Mouse (Mus musculus): ENCODE data around the gene Ccdc136. TPM values are rescaled to one million over a fixed set of nuclear protein-coding genes. Genes with fewer than 3 reads are reported as not detected.
A peak's percentile ranks its signal among the peaks of the same experiment; 100 is the strongest.
"Not testable (repeated sequence)": the region's sequence is repeated elsewhere in the genome, so short reads cannot be mapped to it uniquely, and the experiment has no call there.

Gene Ccdc136
- polyA plus RNA-seq, 1 experiment from 2014 or later = 31.8 TPM

DNA sequence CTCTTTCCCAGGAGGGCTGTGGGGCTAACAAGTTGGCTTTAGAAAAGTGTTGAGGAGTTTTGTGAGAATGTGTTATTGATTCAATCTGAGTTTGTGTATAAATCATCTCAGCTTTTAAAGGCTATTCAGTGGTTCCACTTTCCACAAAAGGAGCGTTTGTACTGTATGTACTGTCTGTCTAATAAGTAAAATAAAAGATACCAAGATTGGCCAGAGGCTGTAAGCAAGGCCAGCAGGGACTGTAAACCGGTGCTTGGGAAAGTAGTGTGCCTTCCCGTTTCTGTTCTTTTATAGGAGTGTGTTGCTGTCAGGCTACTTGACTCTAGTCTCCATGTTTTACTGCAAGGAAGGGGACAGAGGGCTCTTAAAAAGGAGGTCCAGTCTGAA lies 33.0 kb upstream of the Ccdc136 start:
- H3K9ac ChIP-seq (replicated peaks) = no peak overlapping the region
- no peak overlapping the region for H3K4me2 ChIP-seq
- H3K4me1 ChIP-seq (replicated peaks) = peaks cover 8% of the 10 kb centered on the region
- H3K36me3 ChIP-seq = peaks cover 67% of the 10 kb centered on the region
- 77% methylated on average over 3 of the region's 3 CpGs for WGBS
- H3K27ac ChIP-seq = no peak overlapping the region
- ATAC-seq (ENCODE audit: insufficient number of reproducible peaks, insufficient read depth, low FRiP score, low TSS enrichment, low read depth) = no peak
- H3K4me3 ChIP-seq (replicated peaks) = no peak overlapping the region
- no peaks in the 10 kb centered on the region for H3K9me3 ChIP-seq
- no peaks in the 10 kb centered on the region for H3K27me3 ChIP-seq

- 94% methylated on average over 1 of the region's 1 CpGs for WGBS
- Histone ChIP-seq H3K9me3 (no peaks in the 10 kb centered on the region), H3K4me3 (replicated peaks) (no peak overlapping the region), H3K36me3 (peaks cover 70% of the 10 kb centered on the region), H3K4me2 (no peak overlapping the region), H3K27me3 (no peaks in the 10 kb centered on the region), H3K9ac (replicated peaks) (no peak overlapping the region), H3K4me1 (replicated peaks) (peaks cover 8% of the 10 kb centered on the region), H3K27ac (no peak overlapping the region)
- ATAC-seq (ENCODE audit: insufficient number of reproducible peaks, insufficient read depth, low FRiP score, low TSS enrichment, low read depth) = no peak
Observed at GRCm38 (mm10) chr6:29365277-29365676, 30.8 kb upstream of the Ccdc136 start.

DNA sequence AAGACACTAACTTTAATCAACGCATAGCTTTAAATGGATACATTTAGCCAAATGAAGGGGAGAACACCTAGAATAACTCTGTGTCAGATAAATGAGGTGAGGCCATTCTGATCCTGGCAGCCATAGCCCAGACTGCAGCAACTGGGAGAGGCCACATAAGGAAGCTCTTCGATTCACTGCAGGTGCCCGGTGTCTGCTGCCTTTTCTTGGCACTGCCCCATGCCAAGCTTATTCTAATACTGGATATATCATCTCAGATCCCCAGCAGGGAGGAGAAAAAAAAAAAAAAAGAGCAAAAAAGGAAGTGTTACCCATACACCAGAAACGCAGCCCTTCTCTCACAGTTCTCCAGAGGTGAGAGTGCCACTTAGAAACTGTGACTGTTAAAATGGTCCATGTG lies 18.7 kb upstream of the Ccdc136 start:
- 94% methylated on average over 4 of the region's 4 CpGs for WGBS
- Histone ChIP-seq H3K36me3 (peaks cover 75% of the 10 kb centered on the region), H3K4me2 (no peak overlapping the region)

DNA sequence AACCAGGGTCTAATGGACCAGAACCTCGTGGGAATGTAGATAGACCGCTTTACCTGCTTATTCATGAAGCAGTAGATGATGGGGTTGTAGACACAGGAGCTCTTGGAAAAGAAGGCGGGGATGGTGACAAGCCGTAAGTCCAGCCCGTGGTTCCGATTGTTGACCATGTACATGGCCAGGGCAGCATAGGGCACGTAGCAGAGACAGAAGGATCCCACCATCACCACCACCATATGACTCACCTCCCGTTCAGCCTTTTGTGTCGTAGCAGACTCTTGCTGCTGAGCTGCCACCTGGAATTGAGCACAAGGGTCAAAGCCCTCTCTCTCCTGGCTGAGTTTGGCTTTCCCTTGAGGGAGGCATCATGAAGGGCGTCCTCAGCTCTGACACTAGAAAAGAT lies 17.4 kb upstream of the Ccdc136 start:
- H3K27me3 ChIP-seq = no peaks in the 10 kb centered on the region
- H3K27ac ChIP-seq = no peak overlapping the region
- H3K9ac ChIP-seq (replicated peaks) = no peak overlapping the region
- no peak overlapping the region for H3K4me2 ChIP-seq
- peaks cover 62% of the 10 kb centered on the region for H3K36me3 ChIP-seq
- no peaks in the 10 kb centered on the region for H3K4me1 ChIP-seq (replicated peaks)
- no peak for ATAC-seq (ENCODE audit: insufficient number of reproducible peaks, insufficient read depth, low FRiP score, low TSS enrichment, low read depth)
- 95% methylated on average over 10 of the region's 10 CpGs for WGBS
- H3K9me3 ChIP-seq = no peaks in the 10 kb centered on the region
- no peak overlapping the region for H3K4me3 ChIP-seq (replicated peaks)

More for the DNA sequence above, 18.7 kb upstream of the Ccdc136 start:
- no peaks in the 10 kb centered on the region for H3K4me1 ChIP-seq (replicated peaks)
- ATAC-seq (ENCODE audit: insufficient number of reproducible peaks, insufficient read depth, low FRiP score, low TSS enrichment, low read depth) = no peak
- H3K4me3 ChIP-seq (replicated peaks) = no peak overlapping the region
- H3K9ac ChIP-seq (replicated peaks) = no peak overlapping the region
- no peak overlapping the region for H3K27ac ChIP-seq
- H3K9me3 ChIP-seq = no peaks in the 10 kb centered on the region
- no peaks in the 10 kb centered on the region for H3K27me3 ChIP-seq

- Histone ChIP-seq H3K27ac (no peak overlapping the region), H3K4me2 (no peak overlapping the region), H3K4me1 (replicated peaks) (no peaks in the 10 kb centered on the region), H3K9me3 (no peaks in the 10 kb centered on the region), H3K9ac (replicated peaks) (no peak overlapping the region), H3K4me3 (replicated peaks) (no peak overlapping the region), H3K27me3 (no peaks in the 10 kb centered on the region), H3K36me3 (peaks cover 49% of the 10 kb centered on the region)
- whole genome bisulfite sequencing = 94% methylated on average over 6 of the region's 6 CpGs
- ATAC-seq (ENCODE audit: insufficient number of reproducible peaks, insufficient read depth, low FRiP score, low TSS enrichment, low read depth) = no peak
Observed at GRCm38 (mm10) chr6:29379954-29380353, 16.2 kb upstream of the Ccdc136 start.

- ATAC-seq (ENCODE audit: insufficient number of reproducible peaks, insufficient read depth, low FRiP score, low TSS enrichment, low read depth) = no peak
- Histone ChIP-seq H3K4me3 (replicated peaks) (no peak overlapping the region), H3K9me3 (no peaks in the 10 kb centered on the region), H3K9ac (replicated peaks) (no peak overlapping the region), H3K4me2 (no peak overlapping the region), H3K36me3 (peaks cover 24% of the 10 kb centered on the region), H3K27ac (no peak overlapping the region), H3K27me3 (no peaks in the 10 kb centered on the region), H3K4me1 (replicated peaks) (peaks cover 14% of the 10 kb centered on the region)
- WGBS = 50% methylated on average over 2 of the region's 2 CpGs
Observed at GRCm38 (mm10) chr6:29382442-29382841, 13.7 kb upstream of the Ccdc136 start.

DNA sequence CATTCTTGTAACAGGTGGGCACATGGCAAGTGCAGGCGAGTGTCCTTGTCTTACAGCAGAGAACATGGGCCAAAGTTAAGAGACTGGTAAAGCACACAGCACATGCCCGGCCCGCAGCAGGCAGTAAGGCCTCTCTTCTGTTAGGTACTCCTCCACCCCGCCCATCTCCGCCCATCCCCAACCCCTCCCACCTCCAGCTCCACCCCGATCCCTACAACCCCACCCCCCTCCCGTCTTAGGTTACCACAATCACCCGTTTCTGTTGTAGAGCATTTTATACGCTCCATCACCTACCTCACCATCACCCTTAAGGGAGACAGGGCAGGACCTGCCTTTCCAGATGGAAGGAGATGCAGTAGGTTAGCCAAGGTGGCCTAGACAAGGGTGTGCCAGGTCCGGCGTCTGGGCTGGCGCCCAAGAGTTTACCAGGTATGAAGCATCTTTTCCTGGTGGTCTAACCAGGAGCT lies 8.0 kb upstream of the Ccdc136 start, which contains the start of gene Opn1sw:
Gene Opn1sw, minus strand, starts transcription at position 417 of the 467 bp plus-strand sequence.
- Histone ChIP-seq H3K27ac (peak within 1 kb of the TSS; percentile 64; the same call in 1 of the 2 replicates), H3K4me1 (replicated peaks) (peaks cover 26% of the 10 kb centered on the region), H3K4me2 (peak within 1 kb of the TSS; percentile 52), H3K9ac (replicated peaks) (no peak within 1 kb of the TSS; the same call in 1 of the 2 replicates), H3K36me3 (no peaks in the 10 kb centered on the region), H3K27me3 (peaks cover 7% of the 10 kb centered on the region; the same call in 1 of the 2 replicates), H3K4me3 (replicated peaks) (peak within 1 kb of the TSS; percentile 31), H3K9me3 (no peaks in the 10 kb centered on the region)
- peak; percentile 73; the same call in 1 of the 2 replicates for ATAC-seq (ENCODE audit: insufficient number of reproducible peaks, insufficient read depth, low FRiP score, low TSS enrichment, low read depth)
- 5% methylated on average over 12 of the region's 12 CpGs for WGBS

DNA sequence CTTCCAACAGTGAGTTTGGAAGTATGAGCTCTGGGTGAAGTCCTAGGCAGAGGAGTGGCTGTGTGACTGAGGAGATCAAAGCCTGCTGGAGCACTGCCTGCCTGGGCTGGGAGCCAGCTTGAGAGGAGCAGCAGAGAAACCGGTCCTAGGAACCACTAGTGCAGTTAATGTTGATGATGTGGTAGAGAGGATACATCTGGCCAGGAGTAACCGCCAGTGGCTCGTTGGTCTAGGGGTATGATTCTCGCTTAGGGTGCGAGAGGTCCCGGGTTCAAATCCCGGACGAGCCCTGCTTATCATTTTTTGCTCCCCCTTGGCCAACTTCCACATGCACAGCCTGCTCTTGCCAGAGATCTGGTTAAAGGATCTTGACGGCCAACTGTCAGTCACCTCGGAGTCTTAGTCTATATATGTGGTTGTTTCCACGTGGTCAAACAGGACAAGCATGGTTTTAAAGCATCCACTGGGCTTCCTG lies 7.5 kb upstream of the Ccdc136 start:
- WGBS = 10% methylated on average over 11 of the region's 11 CpGs
- peaks cover 26% of the 10 kb centered on the region for H3K4me1 ChIP-seq (replicated peaks)
- H3K9ac ChIP-seq (replicated peaks) = no peak overlapping the region
- peaks cover 7% of the 10 kb centered on the region; the same call in 1 of the 2 replicates for H3K27me3 ChIP-seq
- H3K4me2 ChIP-seq = peak overlapping the region; percentile 52
- peak; percentile 72 for ATAC-seq (ENCODE audit: insufficient number of reproducible peaks, insufficient read depth, low FRiP score, low TSS enrichment, low read depth)
- H3K4me3 ChIP-seq (replicated peaks) = peak overlapping the region; percentile 31
- H3K27ac ChIP-seq = peak overlapping the region; percentile 64; the same call in 1 of the 2 replicates
- no peaks in the 10 kb centered on the region for H3K9me3 ChIP-seq
- H3K36me3 ChIP-seq = no peaks in the 10 kb centered on the region

- Histone ChIP-seq H3K4me2 (no peak overlapping the region), H3K9me3 (no peaks in the 10 kb centered on the region), H3K36me3 (no peaks in the 10 kb centered on the region), H3K4me3 (replicated peaks) (no peak overlapping the region), H3K27ac (no peak overlapping the region), H3K27me3 (peaks cover 12% of the 10 kb centered on the region), H3K4me1 (replicated peaks) (peaks cover 26% of the 10 kb centered on the region), H3K9ac (replicated peaks) (no peak overlapping the region)
- ATAC-seq (ENCODE audit: insufficient number of reproducible peaks, insufficient read depth, low FRiP score, low TSS enrichment, low read depth) = no peak
- 64% methylated on average over 9 of the region's 9 CpGs for WGBS
Observed at GRCm38 (mm10) chr6:29389425-29389824, 6.7 kb upstream of the Ccdc136 start.

DNA sequence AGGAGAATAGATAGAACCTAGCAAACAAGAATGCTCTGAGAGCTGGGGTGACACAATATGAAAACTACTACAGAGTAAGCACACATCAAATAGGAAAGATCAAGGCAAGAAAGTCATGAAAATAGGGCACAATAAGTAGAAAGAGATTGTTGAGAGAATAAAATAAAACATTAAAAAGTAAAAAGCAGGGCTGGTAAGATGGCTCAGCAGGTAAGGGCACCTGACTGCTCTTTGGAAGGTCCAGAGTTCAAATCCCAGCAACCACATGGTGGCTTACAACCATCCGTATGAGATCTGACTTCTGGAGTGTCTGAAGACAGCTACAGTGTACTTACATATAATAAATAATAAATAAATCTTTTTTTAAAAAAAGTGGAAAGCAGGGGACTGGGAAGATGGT lies 5.6 kb upstream of the Ccdc136 start:
- not testable (repeated sequence) for H3K4me2 ChIP-seq; H3K36me3 ChIP-seq; H3K27ac ChIP-seq; ATAC-seq (ENCODE audit: insufficient number of reproducible peaks, insufficient read depth, low FRiP score, low TSS enrichment, low read depth); H3K9me3 ChIP-seq; H3K9ac ChIP-seq (replicated peaks); H3K4me3 ChIP-seq (replicated peaks)
- peaks cover 28% of the 10 kb centered on the region for H3K4me1 ChIP-seq (replicated peaks)
- peaks cover 23% of the 10 kb centered on the region for H3K27me3 ChIP-seq
- 84% methylated on average over 1 of the region's 1 CpGs for WGBS

DNA sequence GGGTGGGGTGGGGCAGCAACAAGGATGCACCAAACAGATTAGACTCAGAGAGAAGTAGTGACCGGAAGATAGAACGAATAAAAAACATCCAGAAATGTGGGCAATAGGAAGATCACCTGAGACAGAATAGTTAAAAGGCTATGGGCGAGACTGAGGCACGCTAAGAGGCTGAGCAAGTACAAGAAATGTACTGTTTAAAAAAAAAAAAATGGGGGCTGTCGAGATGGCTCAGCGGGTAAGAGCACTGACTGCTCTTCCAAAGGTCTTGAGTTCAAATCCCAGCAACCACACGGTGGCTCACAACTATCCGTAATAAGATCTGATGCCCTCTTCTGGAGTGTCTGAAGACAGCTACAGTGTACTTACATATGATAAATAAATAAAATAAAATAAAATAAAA lies 4.9 kb upstream of the Ccdc136 start:
- H3K36me3 ChIP-seq; H3K27ac ChIP-seq; ATAC-seq (ENCODE audit: insufficient number of reproducible peaks, insufficient read depth, low FRiP score, low TSS enrichment, low read depth); H3K4me3 ChIP-seq (replicated peaks); H3K9ac ChIP-seq (replicated peaks); H3K4me2 ChIP-seq; H3K9me3 ChIP-seq: not testable (repeated sequence)
- Histone ChIP-seq H3K4me1 (replicated peaks) (peaks cover 31% of the 10 kb centered on the region), H3K27me3 (peaks cover 23% of the 10 kb centered on the region)
- 73% methylated on average over 8 of the region's 8 CpGs for WGBS

DNA sequence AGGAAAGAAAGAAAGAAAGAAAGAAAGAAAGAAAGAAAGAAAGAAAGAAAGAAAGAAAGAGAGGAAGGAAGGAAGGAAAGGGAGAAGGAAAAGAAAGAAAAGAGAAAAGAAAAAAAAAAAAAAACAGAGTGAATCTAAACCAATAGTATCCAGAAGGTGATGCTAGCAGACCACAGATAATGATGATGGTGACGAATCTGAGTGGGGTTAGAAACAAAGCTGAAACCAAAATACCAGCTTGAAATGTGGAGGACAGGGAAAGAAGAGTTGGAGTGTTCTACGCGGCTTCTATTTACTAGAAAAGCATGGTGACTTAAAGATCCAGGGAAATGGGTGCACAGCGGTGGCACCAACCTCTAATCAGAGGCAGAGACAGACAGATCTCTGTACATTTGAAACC lies 4.3 kb upstream of the Ccdc136 start:
- no peak overlapping the region for H3K4me2 ChIP-seq
- no peak for ATAC-seq (ENCODE audit: insufficient number of reproducible peaks, insufficient read depth, low FRiP score, low TSS enrichment, low read depth)
- H3K4me3 ChIP-seq (replicated peaks) = no peak overlapping the region
- H3K36me3 ChIP-seq = no peaks in the 10 kb centered on the region
- H3K27ac ChIP-seq = no peak overlapping the region
- H3K27me3 ChIP-seq = peaks cover 23% of the 10 kb centered on the region
- no peaks in the 10 kb centered on the region for H3K9me3 ChIP-seq
- H3K4me1 ChIP-seq (replicated peaks) = peaks cover 26% of the 10 kb centered on the region
- no peak overlapping the region for H3K9ac ChIP-seq (replicated peaks)
- 72% methylated on average over 4 of the region's 4 CpGs for WGBS
